Mouse (Mus musculus) forebrain, embryonic 12.5 days (tissue): ENCODE results near the gene Tctn1. TPM values are rescaled to one million over a fixed set of nuclear protein-coding genes. Genes with fewer than 3 reads are reported as not detected.

Experiments used
- ATAC-seq: fragments of 200-750 bp; cut with Nextera tagmentation; 2 replicates; pipeline ENCODE4 v1.8.0; 2017; ENCODE audit warnings: moderate TSS enrichment; ENCODE audit not compliant: low FRiP score
- H3K27ac ChIP-seq: fragments of 300-500 bp; sonication (generic); 2 replicates; pipeline ENCODE4 v1.5.1; 2016; ENCODE audit warnings: mild to moderate bottlenecking
- H3K27me3 ChIP-seq: fragments of 300-500 bp; sonication (generic); 2 replicates; pipeline ENCODE4 v1.6.1; 2016; ENCODE audit warnings: mild to moderate bottlenecking
- H3K36me3 ChIP-seq: fragments of 300-500 bp; sonication (generic); replicated peaks from 2 replicates; pipeline ENCODE4 v1.6.1; 2016; ENCODE audit warnings: mild to moderate bottlenecking
- H3K4me1 ChIP-seq: fragments of 300-500 bp; sonication (generic); 2 replicates; pipeline ENCODE4 v1.6.1; 2016
- H3K4me2 ChIP-seq: fragments of 300-500 bp; sonication (generic); 2 replicates; pipeline ENCODE4 v1.6.1; 2016; ENCODE audit warnings: mild to moderate bottlenecking, moderate library complexity
- H3K4me3 ChIP-seq: fragments of 300-500 bp; sonication (generic); replicated peaks from 2 replicates; pipeline ENCODE4 v1.5.1; 2016; ENCODE audit warnings: mild to moderate bottlenecking
- H3K9ac ChIP-seq: fragments of 300-500 bp; sonication (generic); 2 replicates; pipeline ENCODE4 v1.6.1; 2016; ENCODE audit warnings: mild to moderate bottlenecking
- H3K9me3 ChIP-seq: fragments of 300-500 bp; sonication (generic); 2 replicates; pipeline ENCODE4 v1.6.1; 2016
- WGBS: fragments of 180-500 bp; shearing (Covaris S2); methylation state at CpG from one replicate; pipeline ENCODE4 v1.1.7; 2016; 5-methylcytosine and 5-hydroxymethylcytosine counted together
- polyA plus RNA-seq: library from polyadenylated mRNA; unstranded; fragments of >200 nt; fragmentation: Nextera tagmentation; extraction: Ambion mirVana; gene quantifications from 2 replicates; pipeline ENCODE4 v1.2.1, GENCODE M21; 2016

Gene Tctn1
- polyA plus RNA-seq: 4.4 and 5.5 TPM in 2 replicates

DNA sequence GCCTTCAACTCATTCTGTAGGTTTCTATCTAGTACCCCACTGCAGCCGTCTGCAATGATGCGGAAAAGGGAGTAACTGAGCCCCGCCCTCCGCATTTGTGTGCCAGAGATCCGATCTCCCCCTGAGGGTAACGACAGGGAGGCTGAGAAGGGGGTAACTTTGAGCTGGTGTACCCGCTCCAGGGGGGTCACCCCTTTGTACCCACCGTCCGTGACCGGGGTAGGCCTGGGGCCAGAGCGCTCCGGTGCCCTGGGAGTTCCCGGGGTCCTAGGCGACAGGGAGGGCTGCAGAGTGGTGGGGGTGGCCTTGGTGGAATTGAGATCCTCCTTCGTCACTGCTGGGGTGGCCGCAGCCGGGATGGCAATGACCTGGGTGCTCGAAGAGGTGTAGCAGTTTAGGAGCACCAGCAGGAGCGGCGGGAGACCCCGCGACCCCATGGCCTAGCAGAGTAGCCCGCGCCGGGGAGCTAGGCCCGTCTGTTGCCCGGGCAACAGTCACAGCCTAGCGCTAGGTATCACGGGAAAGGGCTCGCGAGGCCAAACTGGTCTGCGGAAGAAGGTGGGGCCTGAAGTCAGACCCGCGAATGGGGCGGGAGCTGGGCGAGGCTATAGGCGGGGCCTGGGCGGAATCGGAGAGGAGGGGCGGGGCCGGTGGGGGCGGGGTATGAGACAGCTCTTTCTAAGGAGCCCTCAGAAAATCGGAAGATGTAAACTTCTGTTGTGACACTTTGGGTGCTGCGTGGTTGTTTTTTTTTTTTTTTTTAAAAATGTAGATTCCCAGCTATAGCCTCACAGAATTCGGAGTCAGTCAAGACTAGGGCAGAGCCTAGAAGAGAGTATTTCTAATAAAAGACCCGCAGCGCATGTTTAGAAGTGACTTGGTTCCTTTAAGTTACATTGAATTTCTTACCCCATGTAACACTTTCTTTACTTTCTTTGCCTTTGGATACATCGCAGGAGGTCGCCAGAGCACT is at the start of gene Tctn1:
Tctn1 (minus strand) TSS at position 528 of the 973 bp plus-strand sequence.
- Histone ChIP-seq H3K4me3 (peak within 1 kb of the TSS; percentile 76), H3K27me3 (no peaks in the 10 kb centered on the region), H3K36me3 (peaks cover 8% of the 10 kb centered on the region), H3K4me2 (peak within 1 kb of the TSS; percentile 74), H3K27ac (peak within 1 kb of the TSS; percentile 65), H3K9me3 (no peaks in the 10 kb centered on the region), H3K9ac (peak within 1 kb of the TSS; percentile 76), H3K4me1 (peaks cover 28% of the 10 kb centered on the region)
- peak; percentile 98 for ATAC-seq
- 3% methylated on average over 49 of the region's 49 CpGs for WGBS

DNA sequence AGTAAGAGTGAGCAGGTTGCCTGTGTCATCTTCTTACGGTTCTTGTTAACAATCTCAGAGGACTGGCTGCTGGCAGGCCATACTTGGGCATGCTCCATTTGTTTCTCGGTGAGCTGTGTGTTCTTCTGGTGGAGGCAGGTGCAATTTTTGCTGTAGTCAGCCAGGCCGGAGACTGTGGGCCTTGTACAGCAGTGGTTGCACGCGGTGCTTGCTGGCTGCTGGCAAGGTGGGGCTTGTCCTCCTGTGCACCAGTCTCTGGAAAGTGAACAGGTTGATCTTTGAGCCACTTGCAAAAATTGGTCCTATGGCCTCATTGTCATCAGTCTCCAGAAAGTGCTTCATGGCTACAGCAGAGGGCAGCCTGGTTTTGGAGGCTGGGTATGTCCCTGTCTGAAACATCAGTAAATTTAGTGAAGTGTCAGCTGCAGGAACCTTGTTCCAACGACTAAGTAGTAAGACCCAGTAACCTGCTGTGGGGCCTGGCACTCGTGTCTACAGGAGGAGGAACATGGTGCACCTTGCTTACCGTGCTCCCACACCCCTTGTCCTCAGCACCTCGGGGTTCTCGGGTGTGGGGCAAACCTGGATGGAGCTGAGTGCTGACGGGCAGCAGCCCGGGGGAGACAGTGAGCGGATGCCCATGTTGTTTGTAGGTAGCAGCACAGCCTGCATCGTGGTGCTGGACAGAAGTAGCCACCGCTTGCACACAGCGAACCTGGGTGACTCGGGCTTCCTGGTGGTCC is 48.9 kb upstream of the Tctn1 start:
- WGBS: 92% methylated on average over 17 of the region's 17 CpGs
- Histone ChIP-seq H3K4me1 (no peaks in the 10 kb centered on the region), H3K36me3 (peaks cover 53% of the 10 kb centered on the region), H3K4me2 (no peak overlapping the region), H3K9ac (no peak overlapping the region), H3K9me3 (no peaks in the 10 kb centered on the region), H3K27me3 (no peaks in the 10 kb centered on the region), H3K4me3 (no peak overlapping the region), H3K27ac (no peak overlapping the region)
- ATAC-seq: no peak

DNA sequence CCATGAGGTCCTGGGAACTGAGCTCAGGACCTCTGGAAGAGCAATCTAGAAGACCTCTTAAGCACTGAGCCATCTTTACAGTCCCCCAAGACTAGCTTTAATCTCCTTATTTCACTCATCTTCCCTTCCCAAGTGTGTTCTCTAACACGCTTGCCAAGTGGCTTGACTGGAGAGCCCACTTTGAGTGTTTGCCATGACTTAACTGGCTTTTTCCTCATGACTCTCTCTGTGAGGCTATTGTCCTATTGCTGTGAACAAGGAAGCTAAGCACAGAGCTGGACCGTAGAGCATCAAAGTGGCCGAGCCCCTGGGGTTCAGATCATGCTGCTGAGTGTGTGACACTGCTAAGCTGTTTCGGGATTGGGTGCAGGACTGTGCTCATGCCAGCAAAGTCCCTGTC is 48.1 kb upstream of the Tctn1 start:
- Histone ChIP-seq H3K9me3 (no peaks in the 10 kb centered on the region), H3K9ac (no peak overlapping the region), H3K4me2 (no peak overlapping the region), H3K36me3 (peaks cover 54% of the 10 kb centered on the region), H3K4me3 (no peak overlapping the region), H3K27me3 (no peaks in the 10 kb centered on the region), H3K4me1 (no peaks in the 10 kb centered on the region), H3K27ac (no peak overlapping the region)
- no peak for ATAC-seq
- WGBS: 83% methylated on average over 4 of the region's 4 CpGs

DNA sequence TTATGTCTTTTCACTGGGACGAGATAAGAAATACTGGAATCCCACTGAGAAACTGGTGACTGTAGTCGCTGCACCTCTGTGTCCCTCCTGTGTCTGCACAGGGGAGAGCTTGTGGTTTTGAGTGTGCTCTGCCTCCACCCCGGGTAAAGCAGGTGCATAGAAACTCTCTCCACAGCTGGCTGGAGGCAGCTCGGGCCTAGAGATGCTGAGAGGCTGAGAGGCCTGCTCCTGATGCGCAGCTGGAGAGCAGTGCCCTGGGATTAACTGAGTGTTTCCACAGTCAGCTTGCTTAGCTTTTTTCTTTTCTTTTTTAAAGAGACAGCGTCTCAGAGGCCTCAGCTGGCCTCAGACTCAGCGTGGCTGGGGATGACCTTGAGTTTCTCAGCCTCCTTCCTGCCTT is 47.4 kb upstream of the Tctn1 start:
- no peaks in the 10 kb centered on the region for H3K27me3 ChIP-seq
- H3K9ac ChIP-seq: no peak overlapping the region
- WGBS: 66% methylated on average over 7 of the region's 7 CpGs

DNA sequence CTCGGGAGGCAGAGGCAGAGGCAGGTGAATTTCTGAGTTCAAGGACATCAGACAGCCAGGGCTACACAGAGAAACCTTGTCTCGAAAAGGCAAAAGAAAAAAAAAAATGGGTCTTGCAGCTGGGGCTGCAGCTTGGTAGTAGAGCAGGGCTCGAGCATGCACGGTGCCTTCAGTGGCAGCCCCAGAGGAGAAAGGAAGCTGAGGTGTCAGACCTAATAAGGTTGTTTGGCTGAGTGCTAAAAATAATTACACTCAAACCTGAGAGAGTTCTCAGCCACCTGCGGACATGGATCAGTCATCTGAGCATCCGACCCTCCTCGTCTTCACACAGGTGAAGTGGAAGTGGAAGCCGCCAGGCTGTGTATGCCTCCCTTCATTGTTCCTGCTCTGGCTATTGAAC is 46.4 kb upstream of the Tctn1 start:
- H3K9ac ChIP-seq: no peak overlapping the region
- no peaks in the 10 kb centered on the region for H3K4me1 ChIP-seq
- no peaks in the 10 kb centered on the region for H3K27me3 ChIP-seq
- no peak overlapping the region for H3K4me3 ChIP-seq
- no peak for ATAC-seq
- no peaks in the 10 kb centered on the region for H3K9me3 ChIP-seq
- 83% methylated on average over 8 of the region's 8 CpGs for WGBS
- H3K36me3 ChIP-seq: peaks cover 43% of the 10 kb centered on the region
- H3K27ac ChIP-seq: no peak overlapping the region
- H3K4me2 ChIP-seq: no peak overlapping the region

More for the DNA sequence above, 47.4 kb upstream of the Tctn1 start:
- Histone ChIP-seq H3K4me2 (no peak overlapping the region), H3K27ac (0 out of 2 replicates have a peak overlapping the region, but pooled peaks have one; percentile 5), H3K9me3 (no peaks in the 10 kb centered on the region), H3K36me3 (peaks cover 48% of the 10 kb centered on the region), H3K4me3 (no peak overlapping the region), H3K4me1 (no peaks in the 10 kb centered on the region)
- no peak for ATAC-seq

DNA sequence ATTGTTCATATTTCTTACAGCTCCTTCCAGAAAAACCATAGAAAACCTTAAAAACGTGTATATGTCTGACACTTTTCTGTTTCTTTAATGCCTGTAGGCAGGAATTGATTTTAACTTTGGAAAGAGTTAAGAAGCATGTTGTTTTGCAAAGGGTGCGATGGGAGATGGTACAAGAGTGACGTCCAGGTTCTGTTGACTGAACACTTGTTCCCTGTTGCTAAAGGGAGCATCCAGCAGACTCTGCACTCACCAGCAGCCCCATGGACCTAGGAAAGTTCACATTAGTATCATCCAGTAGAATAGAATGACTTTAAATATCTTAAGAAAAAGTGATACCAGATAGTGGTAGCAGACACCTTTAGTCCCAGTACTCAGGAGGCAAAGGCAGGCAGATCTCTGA is 42.3 kb upstream of the Tctn1 start:
- Histone ChIP-seq H3K4me2 (no peak overlapping the region), H3K4me1 (peaks cover 13% of the 10 kb centered on the region; the same call in 1 of the 2 replicates), H3K9ac (no peak overlapping the region), H3K4me3 (no peak overlapping the region), H3K27me3 (no peaks in the 10 kb centered on the region), H3K27ac (no peak overlapping the region), H3K9me3 (no peaks in the 10 kb centered on the region), H3K36me3 (peaks cover 18% of the 10 kb centered on the region)
- WGBS: 91% methylated on average over 3 of the region's 3 CpGs
- ATAC-seq: no peak

DNA sequence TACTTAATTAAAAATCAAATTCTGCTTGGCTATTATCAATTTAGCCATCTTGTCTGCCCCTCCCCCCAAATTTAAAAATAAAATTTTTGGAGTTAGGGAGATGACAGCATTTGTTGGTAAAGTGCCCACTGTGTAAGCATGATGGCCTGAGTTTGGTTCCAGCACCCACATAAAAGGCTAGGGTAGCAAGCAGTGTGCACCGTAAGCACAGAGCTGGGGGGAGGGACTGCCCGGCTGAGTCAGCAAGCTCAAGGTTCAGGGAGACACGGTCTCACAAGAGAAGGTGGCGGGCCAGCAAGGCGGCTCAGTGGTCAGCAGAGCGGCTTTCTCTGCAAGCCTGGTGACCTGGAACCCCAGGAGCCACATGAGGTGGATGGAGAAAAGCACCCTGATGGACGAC is 41.2 kb upstream of the Tctn1 start:
- Histone ChIP-seq H3K27ac (no peak overlapping the region), H3K27me3 (no peaks in the 10 kb centered on the region), H3K4me3 (no peak overlapping the region), H3K4me2 (no peak overlapping the region), H3K9ac (no peak overlapping the region), H3K9me3 (no peaks in the 10 kb centered on the region), H3K36me3 (peaks cover 13% of the 10 kb centered on the region), H3K4me1 (peaks cover 13% of the 10 kb centered on the region; the same call in 1 of the 2 replicates)
- WGBS: 93% methylated on average over 7 of the region's 7 CpGs
- ATAC-seq: no peak

DNA sequence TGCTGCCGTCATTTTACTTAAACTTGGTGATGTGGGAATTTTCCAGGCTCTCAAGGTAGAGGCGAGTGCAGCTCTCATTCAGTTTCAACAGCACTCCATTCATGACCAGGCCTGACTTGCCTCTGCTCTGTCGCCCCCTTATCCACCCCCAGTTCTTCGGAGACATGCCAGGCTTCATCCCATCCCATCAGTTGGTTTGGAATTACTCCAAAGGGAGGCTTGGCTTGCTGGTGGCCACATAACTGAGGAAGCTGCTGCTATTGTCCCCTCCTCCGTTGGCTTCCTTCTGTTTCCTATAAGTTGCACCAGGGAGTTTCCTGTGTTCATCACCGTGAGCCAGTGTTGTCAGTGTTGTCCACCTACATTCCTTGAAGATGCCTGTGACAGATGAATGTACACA is 40.3 kb upstream of the Tctn1 start:
- Histone ChIP-seq H3K4me2 (no peak overlapping the region), H3K9ac (no peak overlapping the region), H3K4me3 (no peak overlapping the region), H3K9me3 (no peaks in the 10 kb centered on the region), H3K36me3 (peaks cover 13% of the 10 kb centered on the region), H3K27ac (no peak overlapping the region), H3K4me1 (peaks cover 13% of the 10 kb centered on the region; the same call in 1 of the 2 replicates), H3K27me3 (no peaks in the 10 kb centered on the region)
- no peak for ATAC-seq
- 96% methylated on average over 6 of the region's 6 CpGs for WGBS

DNA sequence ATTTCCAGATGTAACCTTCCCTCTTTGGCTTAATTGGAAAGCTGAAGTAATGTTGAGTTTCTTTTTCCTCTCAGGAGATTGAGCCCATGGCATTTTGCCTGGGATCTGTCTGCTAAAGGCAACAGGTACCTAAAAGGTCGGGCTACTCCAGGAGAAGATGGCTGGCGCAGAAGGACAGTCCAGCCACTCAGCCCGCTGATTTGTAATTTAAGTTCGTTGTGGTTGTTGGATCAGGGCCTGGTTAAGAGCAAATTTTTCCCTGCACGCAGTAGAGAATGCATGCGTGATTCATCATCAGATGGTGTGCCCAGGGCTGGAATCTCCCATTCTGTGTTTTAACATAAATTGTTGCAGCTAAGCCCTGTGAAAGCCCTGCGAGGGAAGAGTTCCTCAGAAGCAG is 39.7 kb upstream of the Tctn1 start:
- Histone ChIP-seq H3K4me1 (peaks cover 13% of the 10 kb centered on the region; the same call in 1 of the 2 replicates), H3K9ac (no peak overlapping the region), H3K36me3 (peaks cover 10% of the 10 kb centered on the region), H3K9me3 (no peaks in the 10 kb centered on the region), H3K4me2 (no peak overlapping the region), H3K27me3 (no peaks in the 10 kb centered on the region), H3K4me3 (no peak overlapping the region), H3K27ac (no peak overlapping the region)
- ATAC-seq: no peak
- 93% methylated on average over 7 of the region's 7 CpGs for WGBS

DNA sequence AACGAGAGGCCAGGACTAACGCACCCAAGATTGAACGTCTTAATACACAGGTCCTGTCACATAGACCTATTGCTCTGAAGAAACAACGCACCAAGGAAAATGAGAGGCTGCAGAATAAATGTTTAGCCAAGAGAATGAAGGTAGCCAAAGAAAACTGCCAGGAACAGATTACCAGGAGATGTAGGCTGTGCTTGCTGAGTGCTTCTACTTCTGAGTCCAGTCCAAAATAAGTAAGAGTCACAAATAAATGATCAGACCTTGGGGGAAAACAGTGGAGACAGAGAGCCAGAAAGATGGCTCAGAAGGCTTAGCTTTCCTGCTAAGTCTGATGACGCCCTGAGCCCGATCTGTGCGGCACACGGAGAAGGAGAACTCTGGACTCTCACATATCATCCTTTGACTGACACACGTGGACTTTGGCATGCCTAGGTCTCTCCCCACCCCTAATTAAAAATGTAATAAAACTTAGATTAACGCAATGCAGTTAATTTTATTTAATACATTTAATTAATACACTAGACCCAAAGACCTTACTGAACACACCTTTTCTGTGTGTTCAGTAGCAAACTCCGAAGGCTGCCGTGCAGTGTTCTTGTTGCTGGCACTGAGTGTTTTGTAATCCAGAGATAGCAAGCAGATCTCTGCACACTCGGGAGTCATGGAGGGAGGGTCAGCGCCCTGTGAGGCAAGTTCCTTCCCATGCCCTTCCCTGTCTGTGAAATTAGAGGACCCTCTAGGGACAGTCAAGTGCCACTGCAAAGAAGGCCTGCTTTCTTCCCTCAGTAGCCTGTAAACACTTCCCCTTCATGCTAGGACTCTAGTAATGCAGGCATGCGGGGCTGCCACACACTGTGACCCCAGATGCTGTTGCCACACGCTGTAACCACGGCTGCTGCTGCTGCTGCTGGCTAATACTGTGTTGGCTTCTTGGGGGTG is 38.8 kb upstream of the Tctn1 start:
- Histone ChIP-seq H3K9ac (no peak overlapping the region), H3K27ac (no peak overlapping the region), H3K9me3 (no peaks in the 10 kb centered on the region), H3K4me1 (peaks cover 13% of the 10 kb centered on the region; the same call in 1 of the 2 replicates), H3K27me3 (no peaks in the 10 kb centered on the region), H3K4me3 (no peak overlapping the region), H3K36me3 (peaks cover 2% of the 10 kb centered on the region), H3K4me2 (no peak overlapping the region)
- 79% methylated on average over 17 of the region's 17 CpGs for WGBS
- no peak for ATAC-seq

DNA sequence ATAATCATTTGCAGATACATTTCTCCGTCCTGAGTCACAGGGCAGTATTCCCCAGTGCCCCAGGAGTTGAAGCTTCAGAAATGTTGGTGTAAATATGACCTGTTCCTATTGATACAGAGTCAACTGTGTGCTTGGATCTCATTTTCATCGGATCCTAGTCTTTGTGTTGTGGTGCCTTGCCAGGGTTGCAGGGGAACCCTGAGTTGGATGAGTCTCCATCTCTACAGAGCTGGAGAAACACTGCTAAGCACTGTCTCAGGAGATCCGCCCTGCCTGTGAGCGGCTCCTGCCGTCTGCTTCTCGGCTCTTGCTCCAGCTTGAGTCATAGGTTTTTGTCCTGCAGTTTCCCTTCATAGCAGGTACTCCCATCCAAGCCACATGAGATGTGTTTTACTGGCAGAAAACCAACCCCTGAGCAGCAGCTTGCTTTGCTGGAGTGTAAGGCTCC is 35.8 kb upstream of the Tctn1 start:
- Histone ChIP-seq H3K36me3 (no peaks in the 10 kb centered on the region; the same call in 1 of the 2 replicates), H3K27me3 (no peaks in the 10 kb centered on the region)
- 95% methylated on average over 6 of the region's 6 CpGs for WGBS

More for the DNA sequence above, 35.8 kb upstream of the Tctn1 start:
- Histone ChIP-seq H3K9ac (no peak overlapping the region), H3K4me1 (peaks cover 19% of the 10 kb centered on the region), H3K27ac (no peak overlapping the region), H3K4me3 (no peak overlapping the region), H3K4me2 (no peak overlapping the region), H3K9me3 (no peaks in the 10 kb centered on the region)
- no peak for ATAC-seq
